Mouse (Mus musculus) heart, embryonic 13.5 days (tissue): ENCODE measurements at regions not wholly inside any gene's neighbourhood (a gene's known extent, or its start where the extent isn't known, plus 50 kb on each side); places are given as distances from the start of the nearest gene placed in this dataset.

Experiments
- ATAC-seq: fragments of 200-750 bp; cut with Nextera tagmentation; 2 replicates; pipeline ENCODE4 v1.8.0; 2017; ENCODE audit warnings: moderate TSS enrichment; ENCODE audit not compliant: insufficient number of reproducible peaks, low FRiP score, low TSS enrichment; ENCODE audit errors: extremely low read depth
- H3K27ac ChIP-seq: fragments of 300-500 bp; sonication (generic); replicated peaks from 2 replicates; pipeline ENCODE4 v1.5.1; 2015; ENCODE audit warnings: moderate library complexity, mild to moderate bottlenecking, inconsistent platforms
- H3K27me3 ChIP-seq: fragments of 300-500 bp; sonication (generic); replicated peaks from 2 replicates; pipeline ENCODE4 v1.6.1; 2015; ENCODE audit warnings: mild to moderate bottlenecking, inconsistent platforms
- H3K36me3 ChIP-seq: fragments of 300-500 bp; sonication (generic); 2 replicates; pipeline ENCODE4 v1.6.1; 2015; ENCODE audit warnings: mild to moderate bottlenecking, inconsistent platforms
- H3K4me1 ChIP-seq: fragments of 300-500 bp; sonication (generic); 2 replicates; pipeline ENCODE4 v1.6.1; 2015; ENCODE audit warnings: inconsistent platforms
- H3K4me2 ChIP-seq: fragments of 300-500 bp; sonication (generic); 2 replicates; pipeline ENCODE4 v1.6.1; 2015; ENCODE audit warnings: inconsistent platforms, mild to moderate bottlenecking, moderate library complexity
- H3K4me3 ChIP-seq: fragments of 300-500 bp; sonication (generic); 2 replicates; pipeline ENCODE4 v1.5.1; 2015; ENCODE audit warnings: moderate library complexity, mild to moderate bottlenecking, inconsistent platforms
- H3K9ac ChIP-seq: fragments of 300-500 bp; sonication (generic); 2 replicates; pipeline ENCODE4 v1.6.1; 2015; ENCODE audit warnings: inconsistent platforms, mild to moderate bottlenecking, moderate library complexity
- H3K9me3 ChIP-seq: fragments of 300-500 bp; sonication (generic); 2 replicates; pipeline ENCODE4 v1.6.1; 2016; ENCODE audit warnings: inconsistent platforms
- WGBS: fragments of 180-500 bp; shearing (Covaris S2); methylation state at CpG from one replicate; pipeline ENCODE4 v1.1.7; 2015; ENCODE audit warnings: mixed read lengths; 5-methylcytosine and 5-hydroxymethylcytosine counted together

DNA sequence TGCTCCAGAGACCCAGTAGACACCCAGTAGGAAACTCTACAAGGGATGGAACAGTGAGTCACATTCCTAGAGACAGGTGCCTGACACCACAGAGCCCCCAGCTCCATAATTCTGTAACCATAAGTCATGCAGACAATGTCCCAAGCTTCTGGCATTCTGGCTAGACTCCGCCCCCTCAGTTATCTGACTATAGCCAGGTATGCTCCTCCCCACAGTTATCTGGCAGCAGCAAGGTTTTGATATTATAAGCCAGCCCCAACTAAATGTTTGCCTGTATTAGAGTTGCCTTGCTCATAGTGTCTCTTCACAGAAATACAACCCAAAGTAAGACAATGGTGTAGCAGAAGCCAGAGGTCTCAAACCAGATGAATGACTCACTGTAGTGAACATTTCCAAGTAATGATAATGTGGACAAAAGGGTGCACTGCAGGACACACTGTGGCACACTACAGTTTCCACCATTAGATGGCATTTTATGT is 121.4 kb upstream of the Otogl start:
- Histone ChIP-seq H3K4me1 (peaks cover 8% of the 10 kb centered on the region), H3K4me3 (no peak overlapping the region), H3K27me3 (no peaks in the 10 kb centered on the region), H3K9me3 (no peaks in the 10 kb centered on the region), H3K36me3 (no peaks in the 10 kb centered on the region), H3K27ac (no peak overlapping the region), H3K9ac (no peak overlapping the region), H3K4me2 (no peak overlapping the region)
- no peak for ATAC-seq
- 83% methylated on average over 1 of the region's 1 CpGs for WGBS

DNA sequence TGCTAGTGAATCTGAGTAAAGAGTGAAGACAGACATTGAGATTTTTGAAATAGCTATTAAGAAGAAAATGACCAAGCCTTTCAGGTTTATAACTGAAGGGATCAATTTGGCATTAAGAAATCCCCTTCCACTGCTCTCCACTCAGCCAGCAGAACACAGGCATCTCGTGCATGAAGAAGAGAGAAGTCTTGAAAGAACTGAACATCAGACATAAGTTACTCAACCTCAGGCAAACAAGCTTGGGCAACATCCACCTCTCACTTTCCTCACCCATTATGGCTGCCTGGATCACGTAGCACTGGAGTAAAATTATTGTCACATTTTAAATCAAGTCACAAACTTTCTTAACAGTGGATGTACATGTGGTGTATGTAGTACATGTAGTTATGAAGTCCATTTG is 115.6 kb upstream of the Otogl start:
- no peak for ATAC-seq
- Histone ChIP-seq H3K27ac (no peak overlapping the region), H3K9me3 (peaks cover 3% of the 10 kb centered on the region; the same call in 1 of the 2 replicates), H3K36me3 (no peaks in the 10 kb centered on the region), H3K4me2 (no peak overlapping the region), H3K27me3 (no peaks in the 10 kb centered on the region), H3K4me1 (peaks cover 17% of the 10 kb centered on the region), H3K4me3 (no peak overlapping the region), H3K9ac (no peak overlapping the region)
- 71% methylated on average over 2 of the region's 2 CpGs for WGBS

GRCm38 (mm10) chr10:108024227-108024626 is 112.3 kb upstream of the Otogl start:
- Histone ChIP-seq H3K27me3 (no peaks in the 10 kb centered on the region), H3K9ac (no peak overlapping the region), H3K27ac (peak overlapping the region; percentile 66), H3K9me3 (peaks cover 3% of the 10 kb centered on the region; the same call in 1 of the 2 replicates), H3K36me3 (no peaks in the 10 kb centered on the region), H3K4me1 (peaks cover 9% of the 10 kb centered on the region; the same call in 1 of the 2 replicates), H3K4me2 (no peak overlapping the region), H3K4me3 (no peak overlapping the region)
- ATAC-seq, result no peak
- WGBS, result 34% methylated on average over 6 of the region's 6 CpGs

DNA sequence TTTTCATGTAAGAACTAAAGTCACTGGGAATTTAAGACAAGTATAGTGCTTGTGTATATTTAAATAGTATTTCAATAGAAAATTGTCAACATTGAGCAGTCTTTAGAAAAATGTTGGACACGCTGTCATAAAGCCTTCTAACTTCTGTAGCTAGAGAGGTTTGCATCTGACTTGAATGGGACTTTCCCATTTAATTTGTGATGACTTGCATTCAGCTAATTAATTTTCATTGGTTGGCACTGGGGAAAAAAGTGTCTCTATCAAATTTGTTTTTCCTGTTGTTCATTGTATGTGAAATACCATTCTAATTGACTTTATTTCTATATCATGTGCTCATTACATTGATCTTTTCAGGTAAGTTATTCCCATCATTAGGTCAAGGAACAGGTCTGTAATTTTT is 104.6 kb upstream of the Otogl start:
- no peaks in the 10 kb centered on the region for H3K4me1 ChIP-seq
- no peaks in the 10 kb centered on the region for H3K9me3 ChIP-seq
- no peak for ATAC-seq
- H3K27ac ChIP-seq, result no peak overlapping the region
- no peak overlapping the region for H3K4me2 ChIP-seq
- H3K27me3 ChIP-seq, result no peaks in the 10 kb centered on the region
- H3K36me3 ChIP-seq, result no peaks in the 10 kb centered on the region
- H3K9ac ChIP-seq, result no peak overlapping the region
- H3K4me3 ChIP-seq, result no peak overlapping the region
- WGBS, result 87% methylated on average over 1 of the region's 1 CpGs

DNA sequence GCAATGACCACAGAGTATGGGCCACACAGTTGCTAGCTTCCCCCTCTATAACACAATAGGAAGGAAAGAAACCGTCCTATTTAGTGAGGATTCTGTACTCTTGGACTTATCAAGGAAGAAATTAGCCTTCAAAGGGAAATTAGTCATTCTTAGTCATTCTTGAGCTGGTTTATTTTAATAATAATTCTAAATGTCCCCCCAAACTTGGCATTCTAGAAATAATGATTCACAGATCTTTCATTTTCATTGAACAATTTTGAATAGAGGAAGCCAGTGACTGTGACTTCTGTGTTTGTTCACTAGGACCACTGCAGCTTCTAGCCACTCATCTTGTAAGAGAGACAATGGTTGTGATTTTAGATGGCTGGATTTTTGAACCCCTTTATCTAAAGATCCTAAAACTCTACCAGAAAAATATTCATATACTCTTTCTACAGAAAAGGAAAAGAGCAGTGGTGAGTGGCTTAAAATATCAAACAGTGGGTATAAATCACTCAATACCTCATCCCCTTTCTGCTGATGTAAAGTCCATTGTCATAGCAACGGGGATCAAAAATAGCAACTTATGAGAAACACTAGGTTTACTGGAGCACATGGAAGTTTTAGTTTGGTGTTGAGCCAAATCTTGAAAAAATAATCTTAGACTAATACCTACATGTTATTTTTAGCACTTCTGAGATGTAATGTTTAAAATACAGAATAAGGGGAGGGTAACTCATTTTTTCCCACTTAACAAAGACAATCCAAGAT is 83.1 kb upstream of the Otogl start:
- peaks cover 22% of the 10 kb centered on the region for H3K4me1 ChIP-seq
- 60% methylated on average over 2 of the region's 2 CpGs for WGBS
- no peaks in the 10 kb centered on the region for H3K36me3 ChIP-seq
- H3K9me3 ChIP-seq, result no peaks in the 10 kb centered on the region
- H3K27me3 ChIP-seq, result no peaks in the 10 kb centered on the region
- no peak for ATAC-seq
- H3K4me2 ChIP-seq, result no peak overlapping the region
- H3K9ac ChIP-seq, result no peak overlapping the region
- H3K27ac ChIP-seq, result no peak overlapping the region
- no peak overlapping the region for H3K4me3 ChIP-seq

- H3K4me2 ChIP-seq, result peak overlapping the region; percentile 16; the same call in 1 of the 2 replicates
- WGBS, result 25% methylated on average over 3 of the region's 3 CpGs
- no peak overlapping the region for H3K9ac ChIP-seq
- no peak for ATAC-seq
- H3K4me3 ChIP-seq, result no peak overlapping the region
- peak overlapping the region; percentile 59 for H3K27ac ChIP-seq
- H3K4me1 ChIP-seq, result peaks cover 22% of the 10 kb centered on the region
- no peaks in the 10 kb centered on the region for H3K9me3 ChIP-seq
- H3K36me3 ChIP-seq, result no peaks in the 10 kb centered on the region
- H3K27me3 ChIP-seq, result no peaks in the 10 kb centered on the region
Observed at GRCm38 (mm10) chr10:107992621-107993020, 80.7 kb upstream of the Otogl start.

GRCm38 (mm10) chr10:107990557-107990956 is 78.6 kb upstream of the Otogl start:
- Histone ChIP-seq H3K9ac (no peak overlapping the region), H3K4me2 (no peak overlapping the region), H3K4me1 (peaks cover 22% of the 10 kb centered on the region), H3K36me3 (no peaks in the 10 kb centered on the region), H3K27me3 (no peaks in the 10 kb centered on the region), H3K27ac (no peak overlapping the region), H3K4me3 (no peak overlapping the region), H3K9me3 (no peaks in the 10 kb centered on the region)
- no peak for ATAC-seq
- 43% methylated on average over 3 of the region's 3 CpGs for WGBS

GRCm38 (mm10) chr10:107989913-107990312 is 78.0 kb upstream of the Otogl start:
- Histone ChIP-seq H3K36me3 (no peaks in the 10 kb centered on the region), H3K9me3 (no peaks in the 10 kb centered on the region), H3K4me3 (no peak overlapping the region), H3K27ac (no peak overlapping the region), H3K4me2 (no peak overlapping the region), H3K27me3 (no peaks in the 10 kb centered on the region), H3K4me1 (peaks cover 22% of the 10 kb centered on the region), H3K9ac (no peak overlapping the region)
- 76% methylated on average over 2 of the region's 2 CpGs for WGBS
- ATAC-seq, result no peak

DNA sequence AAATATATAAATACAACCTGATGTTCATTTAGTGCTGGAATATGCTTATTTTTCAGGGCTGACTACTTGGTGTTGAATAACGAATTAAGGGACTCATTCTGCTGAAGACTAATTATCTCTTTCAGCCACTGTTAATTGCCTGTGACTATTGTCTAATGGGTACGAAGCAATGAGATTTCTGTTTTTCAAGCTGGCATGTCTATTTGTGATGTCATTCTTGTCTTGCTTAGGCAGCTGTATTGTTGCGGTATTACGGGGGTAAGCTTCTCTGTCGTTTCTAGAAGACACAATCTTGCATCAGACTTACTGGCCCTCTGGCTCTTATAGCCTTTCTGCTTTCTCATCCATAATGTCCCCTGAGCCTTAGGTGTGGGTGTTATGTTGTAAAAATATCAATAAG is 70.7 kb upstream of the Otogl start:
- H3K4me2 ChIP-seq, result no peak overlapping the region
- WGBS, result 81% methylated on average over 5 of the region's 5 CpGs
- no peak for ATAC-seq

GRCm38 (mm10) chr10:107982082-107982481 is 70.1 kb upstream of the Otogl start:
- Histone ChIP-seq H3K36me3 (no peaks in the 10 kb centered on the region), H3K27me3 (no peaks in the 10 kb centered on the region), H3K9ac (no peak overlapping the region), H3K4me1 (no peaks in the 10 kb centered on the region), H3K4me2 (no peak overlapping the region), H3K4me3 (no peak overlapping the region), H3K27ac (no peak overlapping the region), H3K9me3 (no peaks in the 10 kb centered on the region)
- ATAC-seq, result no peak
- WGBS, result 94% methylated on average over 1 of the region's 1 CpGs

More for the DNA sequence above, 70.7 kb upstream of the Otogl start:
- no peak overlapping the region for H3K27ac ChIP-seq
- H3K9me3 ChIP-seq, result no peaks in the 10 kb centered on the region
- no peaks in the 10 kb centered on the region for H3K36me3 ChIP-seq
- H3K9ac ChIP-seq, result no peak overlapping the region
- no peaks in the 10 kb centered on the region for H3K4me1 ChIP-seq
- no peak overlapping the region for H3K4me3 ChIP-seq
- H3K27me3 ChIP-seq, result no peaks in the 10 kb centered on the region

GRCm38 (mm10) chr10:107976392-107976965 is 64.5 kb upstream of the Otogl start:
- no peak for ATAC-seq
- H3K4me3 ChIP-seq, result no peak overlapping the region
- H3K9ac ChIP-seq, result no peak overlapping the region
- H3K4me2 ChIP-seq, result no peak overlapping the region
- H3K9me3 ChIP-seq, result no peaks in the 10 kb centered on the region
- H3K36me3 ChIP-seq, result no peaks in the 10 kb centered on the region
- WGBS, result 80% methylated on average over 3 of the region's 3 CpGs
- no peak overlapping the region for H3K27ac ChIP-seq
- no peaks in the 10 kb centered on the region for H3K27me3 ChIP-seq
- peaks cover 11% of the 10 kb centered on the region for H3K4me1 ChIP-seq

- H3K27ac ChIP-seq, result no peak overlapping the region
- H3K36me3 ChIP-seq, result no peaks in the 10 kb centered on the region
- no peaks in the 10 kb centered on the region for H3K9me3 ChIP-seq
Observed at GRCm38 (mm10) chr10:107971748-107972147, 59.8 kb upstream of the Otogl start.

More at GRCm38 (mm10) chr10:107971748-107972147, 59.8 kb upstream of the Otogl start:
- H3K4me2 ChIP-seq, result no peak overlapping the region
- no peak for ATAC-seq
- H3K4me3 ChIP-seq, result no peak overlapping the region
- H3K4me1 ChIP-seq, result peaks cover 11% of the 10 kb centered on the region
- no peaks in the 10 kb centered on the region for H3K27me3 ChIP-seq
- H3K9ac ChIP-seq, result no peak overlapping the region
